Mouse (Mus musculus) lung, adult 2 months (tissue): ENCODE results near the gene Ppm1m.

Experiments used
- CTCF ChIP-seq: fragments of 200-500 bp; IDR thresholded peaks from 2 replicates; pipeline ENCODE4 v1.5.1; 2011; ENCODE audit warnings: mild to moderate bottlenecking, low read length, control low read depth; ENCODE audit not compliant: insufficient read depth
- POLR2A ChIP-seq: fragments of 200-500 bp; IDR thresholded peaks from 2 replicates; pipeline ENCODE4 v1.6.1; 2011; ENCODE audit warnings: low read depth, mild to moderate bottlenecking, control low read depth, low read length, borderline replicate concordance; ENCODE audit errors: extremely low read depth

- TF ChIP-seq POLR2A, result no peak
- no peak for TF ChIP-seq CTCF
Measured at GRCm38 (mm10) chr9:106225469-106226150, 26.1 kb upstream of the Ppm1m start.
